Mouse (Mus musculus): ENCODE results near the gene Slc41a1. TPM values are rescaled to one million over a fixed set of nuclear protein-coding genes. Genes with fewer than 3 reads are reported as not detected.
"Not testable (repeated sequence)": the region's sequence is repeated elsewhere in the genome, so short reads cannot be mapped to it uniquely, and the experiment has no call there.

Gene Slc41a1
- polyA plus RNA-seq, 1 experiment from 2014 or later, result 13.0 TPM

GRCm38 (mm10) chr1:131812631-131813295 is 14.5 kb upstream of the Slc41a1 start:
- no peak for ATAC-seq (ENCODE audit: borderline replicate concordance, extremely low read depth, low FRiP score, low TSS enrichment)
- Histone ChIP-seq H3K27me3 (no peaks in the 10 kb centered on the region), H3K9me3 (no peaks in the 10 kb centered on the region), H3K36me3 (no peaks in the 10 kb centered on the region), H3K4me2 (no peak overlapping the region), H3K9ac (no peak overlapping the region), H3K4me3 (no peak overlapping the region), H3K4me1 (no peaks in the 10 kb centered on the region), H3K27ac (no peak overlapping the region)
- 86% methylated on average over 9 of the region's 9 CpGs for WGBS

GRCm38 (mm10) chr1:131813731-131814130 is 13.6 kb upstream of the Slc41a1 start:
- H3K9me3 ChIP-seq, result no peaks in the 10 kb centered on the region
- no peak overlapping the region for H3K4me2 ChIP-seq
- no peaks in the 10 kb centered on the region for H3K27me3 ChIP-seq
- WGBS, result 84% methylated on average over 4 of the region's 4 CpGs
- no peaks in the 10 kb centered on the region for H3K36me3 ChIP-seq
- H3K4me1 ChIP-seq, result no peaks in the 10 kb centered on the region
- H3K27ac ChIP-seq, result no peak overlapping the region
- H3K4me3 ChIP-seq, result no peak overlapping the region
- H3K9ac ChIP-seq, result no peak overlapping the region
- ATAC-seq (ENCODE audit: borderline replicate concordance, extremely low read depth, low FRiP score, low TSS enrichment), result no peak

- ATAC-seq (ENCODE audit: borderline replicate concordance, extremely low read depth, low FRiP score, low TSS enrichment), result no peak
- H3K36me3 ChIP-seq, result no peaks in the 10 kb centered on the region
- H3K9ac ChIP-seq, result no peak overlapping the region
- no peaks in the 10 kb centered on the region for H3K4me1 ChIP-seq
- H3K27me3 ChIP-seq, result no peaks in the 10 kb centered on the region
- no peak overlapping the region for H3K4me2 ChIP-seq
- H3K4me3 ChIP-seq, result no peak overlapping the region
- H3K27ac ChIP-seq, result no peak overlapping the region
- H3K9me3 ChIP-seq, result no peaks in the 10 kb centered on the region
- WGBS, result 90% methylated on average over 3 of the region's 3 CpGs
Measured at GRCm38 (mm10) chr1:131814191-131814590, 13.1 kb upstream of the Slc41a1 start.

- Histone ChIP-seq H3K36me3 (no peaks in the 10 kb centered on the region), H3K4me2 (no peak overlapping the region), H3K9ac (no peak overlapping the region), H3K4me3 (no peak overlapping the region), H3K27me3 (no peaks in the 10 kb centered on the region), H3K27ac (no peak overlapping the region), H3K4me1 (no peaks in the 10 kb centered on the region), H3K9me3 (no peaks in the 10 kb centered on the region)
- ATAC-seq (ENCODE audit: borderline replicate concordance, extremely low read depth, low FRiP score, low TSS enrichment), result no peak
- WGBS, result 72% methylated on average over 6 of the region's 6 CpGs
Measured at GRCm38 (mm10) chr1:131816886-131817285, 10.4 kb upstream of the Slc41a1 start.

- not testable (repeated sequence) for H3K4me3 ChIP-seq; ATAC-seq (ENCODE audit: borderline replicate concordance, extremely low read depth, low FRiP score, low TSS enrichment)
- WGBS, result 70% methylated on average over 9 of the region's 9 CpGs
Measured at GRCm38 (mm10) chr1:131820353-131820752, 6.9 kb upstream of the Slc41a1 start.

GRCm38 (mm10) chr1:131820887-131821328 is 6.4 kb upstream of the Slc41a1 start:
- Histone ChIP-seq H3K4me2 (no peak overlapping the region), H3K9me3 (no peaks in the 10 kb centered on the region), H3K36me3 (no peaks in the 10 kb centered on the region), H3K9ac (no peak overlapping the region), H3K4me3 (no peak overlapping the region), H3K27ac (no peak overlapping the region), H3K4me1 (no peaks in the 10 kb centered on the region), H3K27me3 (no peaks in the 10 kb centered on the region)
- no peak for ATAC-seq (ENCODE audit: borderline replicate concordance, extremely low read depth, low FRiP score, low TSS enrichment)
- WGBS, result 59% methylated on average over 10 of the region's 10 CpGs

More at GRCm38 (mm10) chr1:131820353-131820752, 6.9 kb upstream of the Slc41a1 start:
- not testable (repeated sequence) for H3K4me2 ChIP-seq, H3K27ac ChIP-seq, H3K9ac ChIP-seq, H3K4me1 ChIP-seq, H3K36me3 ChIP-seq, H3K9me3 ChIP-seq, H3K27me3 ChIP-seq

- no peaks in the 10 kb centered on the region for H3K27me3 ChIP-seq
- no peak overlapping the region for H3K4me2 ChIP-seq
- H3K9ac ChIP-seq, result no peak overlapping the region
- no peak overlapping the region for H3K4me3 ChIP-seq
- ATAC-seq (ENCODE audit: borderline replicate concordance, extremely low read depth, low FRiP score, low TSS enrichment), result no peak
- H3K4me1 ChIP-seq, result peaks cover 5% of the 10 kb centered on the region
- WGBS, result 71% methylated on average over 8 of the region's 8 CpGs
- no peak overlapping the region for H3K27ac ChIP-seq
- H3K9me3 ChIP-seq, result no peaks in the 10 kb centered on the region
- no peaks in the 10 kb centered on the region for H3K36me3 ChIP-seq
Measured at GRCm38 (mm10) chr1:131822292-131822691, 5.0 kb upstream of the Slc41a1 start.

GRCm38 (mm10) chr1:131822856-131823492 is 4.3 kb upstream of the Slc41a1 start:
- no peak overlapping the region for H3K4me2 ChIP-seq
- H3K36me3 ChIP-seq, result no peaks in the 10 kb centered on the region
- no peaks in the 10 kb centered on the region for H3K27me3 ChIP-seq
- peaks cover 6% of the 10 kb centered on the region for H3K4me1 ChIP-seq
- no peak overlapping the region for H3K27ac ChIP-seq
- H3K9me3 ChIP-seq, result no peaks in the 10 kb centered on the region
- WGBS, result 86% methylated on average over 1 of the region's 1 CpGs
- no peak overlapping the region for H3K9ac ChIP-seq
- no peak overlapping the region for H3K4me3 ChIP-seq
- no peak for ATAC-seq (ENCODE audit: borderline replicate concordance, extremely low read depth, low FRiP score, low TSS enrichment)

GRCm38 (mm10) chr1:131823563-131823962 is 3.7 kb upstream of the Slc41a1 start:
- H3K4me2 ChIP-seq, result no peak overlapping the region
- H3K27ac ChIP-seq, result no peak overlapping the region
- WGBS, result 33% methylated on average over 5 of the region's 5 CpGs
- ATAC-seq (ENCODE audit: borderline replicate concordance, extremely low read depth, low FRiP score, low TSS enrichment), result no peak
- no peaks in the 10 kb centered on the region for H3K36me3 ChIP-seq
- H3K4me1 ChIP-seq, result peaks cover 6% of the 10 kb centered on the region
- no peak overlapping the region for H3K9ac ChIP-seq
- no peaks in the 10 kb centered on the region for H3K9me3 ChIP-seq
- no peaks in the 10 kb centered on the region for H3K27me3 ChIP-seq
- H3K4me3 ChIP-seq, result no peak overlapping the region

GRCm38 (mm10) chr1:131824528-131825181 is 2.6 kb upstream of the Slc41a1 start:
- Histone ChIP-seq H3K4me1 (peaks cover 17% of the 10 kb centered on the region), H3K36me3 (no peaks in the 10 kb centered on the region), H3K27ac (no peak overlapping the region), H3K9ac (no peak overlapping the region), H3K9me3 (no peaks in the 10 kb centered on the region), H3K4me2 (no peak overlapping the region), H3K4me3 (no peak overlapping the region), H3K27me3 (no peaks in the 10 kb centered on the region)
- 79% methylated on average over 11 of the region's 11 CpGs for WGBS
- no peak for ATAC-seq (ENCODE audit: borderline replicate concordance, extremely low read depth, low FRiP score, low TSS enrichment)

- peak; percentile 96 for ATAC-seq (ENCODE audit: borderline replicate concordance, extremely low read depth, low FRiP score, low TSS enrichment)
- peaks cover 17% of the 10 kb centered on the region for H3K4me1 ChIP-seq
- peak overlapping the region; percentile 71 for H3K27ac ChIP-seq
- peak overlapping the region; percentile 88 for H3K4me2 ChIP-seq
- H3K36me3 ChIP-seq, result no peaks in the 10 kb centered on the region
- H3K9ac ChIP-seq, result peak overlapping the region; percentile 75
- WGBS, result under 1% methylated on average over 35 of the region's 36 CpGs
- no peaks in the 10 kb centered on the region for H3K9me3 ChIP-seq
- no peaks in the 10 kb centered on the region for H3K27me3 ChIP-seq
- peak overlapping the region; percentile 65 for H3K4me3 ChIP-seq
Measured at GRCm38 (mm10) chr1:131827787-131828258, 530 bp downstream of the Slc41a1 start.

Measured in lung, embryonic 15.5 days (tissue).